Mouse (Mus musculus): ENCODE results near the gene Mrps17.
A peak's percentile ranks its signal among the peaks of the same experiment; 100 is the strongest.
"Not testable (repeated sequence)": the region's sequence is repeated elsewhere in the genome, so short reads cannot be mapped to it uniquely, and the experiment has no call there.

Mrps17 gene

DNA sequence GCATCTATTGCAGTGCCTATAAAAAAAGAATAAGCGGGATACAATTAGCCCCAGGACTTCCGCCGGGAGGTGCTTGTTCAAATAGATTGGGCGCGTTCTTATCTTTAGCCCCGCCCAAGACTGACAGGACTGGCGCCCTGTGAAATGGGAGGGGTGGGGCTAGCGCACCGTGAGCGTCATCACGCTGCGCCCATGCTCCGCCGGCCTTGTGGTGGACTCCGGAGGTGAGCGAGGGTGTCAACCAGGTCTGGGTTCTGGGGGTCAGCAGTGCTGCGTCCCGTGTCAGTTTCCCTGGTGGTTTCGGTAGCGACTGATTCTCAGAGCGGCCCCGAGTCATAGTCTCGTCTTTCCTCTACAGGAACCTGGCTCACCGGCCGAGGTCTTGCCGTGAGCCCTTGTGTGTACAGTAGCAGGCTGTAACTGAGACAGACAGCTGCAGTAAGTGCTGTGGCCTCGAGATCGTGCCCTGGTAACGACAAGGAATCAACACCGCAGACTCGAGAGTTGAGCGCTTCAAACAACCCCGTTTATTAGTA, at the start of gene Mrps17:
Mrps17 (plus strand) TSS at position 172 of the 536 bp plus-strand sequence.
- peak; percentile 94 for DNase-seq (ENCODE audit: low spot score)

DNA sequence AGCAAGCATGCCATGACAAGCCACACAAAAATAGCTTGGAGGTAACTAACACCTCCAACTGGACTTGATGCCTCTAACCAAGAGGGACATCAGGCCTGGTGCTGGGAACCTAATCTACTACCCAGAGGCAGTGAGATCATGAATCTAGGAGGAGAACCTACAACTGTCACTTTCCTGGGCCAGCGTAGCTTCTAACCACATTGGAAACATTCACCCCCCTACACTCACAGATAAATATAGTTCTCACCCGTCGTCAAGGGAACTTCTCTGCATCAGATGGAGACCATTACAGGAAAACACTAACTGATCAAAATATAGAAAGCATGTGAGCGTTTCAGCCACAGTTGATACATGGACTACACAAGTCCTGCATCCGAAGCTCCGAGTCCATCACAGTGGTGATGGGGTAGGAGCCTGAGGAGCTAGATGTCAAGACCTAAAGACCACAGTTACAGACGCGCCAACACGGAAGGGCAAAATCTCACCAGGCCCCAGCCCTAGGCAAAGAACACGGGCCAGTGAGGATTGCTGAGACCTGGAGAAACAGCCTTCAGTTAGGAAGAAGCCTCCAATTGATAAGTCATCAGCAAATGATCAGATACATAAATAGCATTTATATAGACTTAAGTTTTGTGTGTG, 48.9 kb upstream of the Mrps17 start:
- DNase-seq (ENCODE audit: low spot score): no peak

DNA sequence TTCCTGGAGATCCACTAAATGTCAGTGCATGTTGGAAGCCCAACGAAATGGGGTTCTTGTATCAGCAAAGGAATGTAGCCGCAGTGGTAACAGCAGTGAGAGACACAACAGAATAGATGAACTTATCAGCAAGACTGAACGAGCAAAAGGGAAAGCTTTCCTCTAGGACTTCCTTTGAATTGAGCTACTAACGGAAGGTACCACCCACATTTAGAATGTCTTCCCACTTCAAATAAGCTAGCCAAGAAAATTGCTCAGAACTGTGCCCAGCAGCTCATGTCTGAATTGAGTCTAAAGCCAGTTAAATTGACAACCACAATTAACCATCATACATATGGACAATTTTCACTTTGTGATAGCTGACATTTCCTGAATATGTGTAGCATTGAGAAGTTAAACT, 47.4 kb upstream of the Mrps17 start:
- DNase-seq (ENCODE audit: low spot score): no peak

DNA sequence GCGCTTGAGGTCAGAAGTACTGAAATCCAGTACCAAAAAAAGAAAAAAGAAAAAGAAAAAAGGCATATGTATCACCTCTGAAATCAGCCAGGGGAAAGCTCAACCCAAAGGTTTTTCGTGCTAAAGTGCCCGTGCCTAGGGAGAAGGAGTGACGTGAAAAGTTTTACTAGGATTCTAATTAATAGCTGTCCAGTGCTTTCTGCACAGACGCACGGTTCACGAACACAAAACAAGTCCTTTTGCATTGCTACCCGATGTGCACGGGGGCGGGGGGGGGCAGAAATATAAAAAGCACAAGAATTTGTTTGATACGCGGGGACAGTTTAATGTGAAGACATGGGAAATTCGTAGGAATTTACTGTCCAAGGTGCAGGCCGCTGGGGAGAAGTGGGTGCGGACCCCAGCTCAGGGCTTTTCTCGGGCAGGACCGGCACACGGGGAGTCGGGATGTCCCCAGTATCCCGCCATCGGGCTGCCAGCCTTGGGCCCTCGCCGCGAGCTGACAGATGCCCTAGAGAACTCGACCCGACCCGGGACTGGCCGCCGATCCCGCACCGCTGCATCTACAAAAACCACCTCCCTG, 45.8 kb upstream of the Mrps17 start:
- no peak for DNase-seq (ENCODE audit: low spot score)

DNA sequence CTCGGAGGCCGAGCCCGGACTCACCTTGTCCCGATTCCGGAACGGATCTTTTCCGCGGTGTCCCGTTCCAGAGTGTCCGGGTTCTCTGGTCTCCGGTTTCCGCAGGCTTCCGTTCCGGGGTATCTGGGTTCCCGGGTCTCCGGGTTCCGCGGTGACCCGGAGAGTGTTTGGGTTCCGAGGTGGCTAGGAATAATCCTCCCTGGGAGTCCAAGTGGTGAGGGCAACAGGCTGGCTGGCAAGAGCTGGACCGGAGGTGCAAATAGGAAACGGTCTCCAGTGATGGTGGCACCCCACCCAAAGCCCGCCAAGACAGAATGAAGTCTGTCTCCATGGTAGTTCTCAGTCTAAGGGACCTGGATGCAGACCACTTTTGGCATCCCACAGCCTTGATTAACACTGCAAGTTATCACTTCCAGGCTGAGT, 45.2 kb upstream of the Mrps17 start, which contains the start of gene Zfp11:
Zfp11 (minus strand) TSS at position 64 of the 423 bp plus-strand sequence.
- peak; percentile 75 for DNase-seq (ENCODE audit: low spot score)

DNA sequence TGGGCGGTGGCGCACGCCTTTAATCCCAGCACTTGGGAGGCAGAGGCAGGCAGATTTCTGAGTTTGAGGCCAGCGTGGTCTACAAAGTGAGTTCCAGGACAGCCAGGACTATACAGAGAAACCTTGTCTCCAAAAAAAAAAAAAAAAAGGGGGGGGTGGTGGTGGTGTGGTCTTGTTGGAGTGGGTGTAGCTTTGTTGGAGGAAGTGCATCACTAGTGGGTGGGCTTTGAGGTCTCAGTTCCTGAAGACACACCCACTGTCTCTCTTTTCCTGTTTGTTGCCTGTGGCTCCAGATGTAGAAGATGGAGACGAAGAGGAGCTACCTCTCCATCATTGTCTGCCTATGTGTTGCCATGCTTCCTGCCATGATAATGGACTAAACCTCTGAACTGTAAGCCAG, 30.2 kb upstream of the Mrps17 start:
- not testable (repeated sequence) for DNase-seq (ENCODE audit: low spot score)

DNA sequence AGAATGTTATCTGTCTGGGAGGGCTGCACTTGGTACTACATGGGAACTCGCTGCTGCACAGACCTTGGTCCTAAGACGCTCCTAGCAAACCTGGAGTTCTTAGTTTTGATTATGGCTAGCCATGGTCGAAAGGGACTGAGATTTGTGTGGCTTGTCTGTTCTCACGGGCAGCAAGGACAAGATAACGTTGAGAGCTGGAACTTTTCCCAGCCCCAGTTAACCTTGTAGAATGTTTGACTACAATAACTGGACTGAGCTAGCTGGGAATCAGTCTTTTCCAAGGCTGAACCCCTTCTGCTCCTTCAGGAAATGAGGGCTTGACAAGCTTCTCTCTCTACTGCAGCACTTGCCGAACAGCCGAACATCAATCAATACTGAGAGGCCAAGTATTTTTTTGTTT, 27.7 kb upstream of the Mrps17 start:
- DNase-seq (ENCODE audit: low spot score): no peak

DNA sequence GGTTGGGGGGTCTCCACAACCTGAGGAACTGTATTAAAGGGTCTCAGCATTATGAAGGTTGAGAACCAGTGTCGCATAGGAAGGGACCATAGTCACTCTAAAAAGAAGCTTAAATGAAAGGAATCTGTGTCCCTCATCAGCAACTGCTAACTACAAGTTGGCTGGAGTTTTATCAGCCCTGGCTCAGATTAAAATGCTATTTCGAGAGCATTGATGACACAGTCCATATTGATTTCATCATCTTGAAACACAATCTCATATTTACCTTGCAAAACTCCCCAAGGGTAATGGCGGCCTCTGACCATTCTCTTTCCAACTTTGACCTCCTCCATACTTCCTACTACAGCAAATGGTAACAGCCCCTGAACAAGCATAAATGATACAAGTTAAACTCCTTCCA, 24.8 kb upstream of the Mrps17 start:
- no peak for DNase-seq (ENCODE audit: low spot score)

DNA sequence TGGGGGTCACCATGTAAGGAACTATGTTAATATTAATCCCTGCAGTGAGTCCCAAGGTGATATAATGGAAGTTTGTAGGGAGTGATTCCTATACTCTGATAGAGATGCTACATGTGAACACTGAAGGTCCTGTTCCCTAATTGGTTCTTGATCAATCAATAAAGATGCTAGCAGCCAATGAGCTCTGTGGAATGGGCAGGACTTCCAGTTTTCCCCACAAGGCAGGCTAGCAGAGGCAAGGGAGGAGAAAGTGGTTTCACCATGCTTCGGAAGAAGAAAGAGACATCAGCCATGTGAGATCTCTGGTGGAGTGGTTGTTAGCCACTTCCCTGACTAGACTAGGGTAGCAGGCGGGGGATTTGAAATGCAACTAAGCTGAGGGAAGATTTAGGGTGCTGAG, 14.8 kb upstream of the Mrps17 start:
- DNase-seq (ENCODE audit: low spot score): no peak

DNA sequence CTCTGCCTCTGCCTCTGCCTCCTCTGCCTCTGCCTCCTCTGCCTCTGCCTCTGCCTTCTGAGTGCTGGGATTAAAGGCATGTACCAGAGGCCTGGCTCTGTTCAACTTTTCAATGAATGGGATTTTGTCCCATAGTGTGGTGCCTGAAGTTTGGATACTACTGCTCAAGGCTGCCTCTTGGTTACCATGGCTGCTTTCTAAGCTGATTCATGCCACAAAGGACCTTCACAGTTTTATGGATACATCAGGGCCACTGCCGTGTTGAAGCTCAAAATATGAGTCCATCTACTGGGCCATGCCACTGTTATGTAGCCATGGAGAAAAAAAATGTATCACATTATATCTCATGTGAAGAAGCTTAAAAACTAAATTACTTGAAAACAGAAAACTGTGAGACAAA, 13.6 kb upstream of the Mrps17 start:
- DNase-seq (ENCODE audit: low spot score): no peak

DNA sequence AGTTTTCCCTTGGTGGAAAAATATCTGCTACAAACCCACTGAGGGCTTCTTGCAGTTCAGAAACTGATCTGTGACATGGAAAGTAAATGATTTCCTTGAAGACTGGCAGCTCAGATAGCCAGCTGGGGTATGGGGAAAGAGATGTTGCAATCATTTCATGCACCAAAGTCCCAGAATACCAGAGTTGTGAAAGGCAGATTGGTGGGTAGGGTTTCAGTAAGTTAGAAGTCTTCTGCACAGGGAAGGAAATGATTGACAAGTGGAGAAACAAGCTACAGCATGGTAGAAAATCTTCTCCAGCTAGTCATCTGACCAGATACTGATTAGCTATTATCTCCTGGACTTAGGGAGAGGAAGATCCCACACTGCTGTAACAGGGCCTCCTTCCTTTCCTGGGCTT, 11.9 kb upstream of the Mrps17 start:
- DNase-seq (ENCODE audit: low spot score): no peak

DNA sequence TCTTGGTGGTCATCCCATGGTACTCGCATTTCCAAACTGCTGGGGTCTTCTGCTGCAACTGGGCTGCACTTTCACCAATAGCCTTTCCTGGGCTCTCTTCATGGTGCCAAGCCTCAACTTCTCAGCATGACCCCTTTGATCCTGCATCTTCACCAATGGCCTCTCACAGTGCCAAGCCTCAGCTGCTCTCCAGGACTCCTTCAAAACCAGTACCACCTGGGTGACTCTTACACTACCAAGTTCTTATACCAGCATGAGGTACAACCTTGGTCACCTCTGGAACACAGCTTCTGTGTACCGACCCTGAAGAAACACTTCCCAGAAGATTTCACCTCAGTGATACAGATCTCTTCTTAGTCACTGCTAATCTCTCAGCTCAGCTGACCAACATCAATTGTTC, 6.9 kb upstream of the Mrps17 start, which contains the start of gene Sept14:
Sept14 (minus strand) TSS at position 101 of the 400 bp plus-strand sequence.
- no peak for DNase-seq (ENCODE audit: low spot score)

DNA sequence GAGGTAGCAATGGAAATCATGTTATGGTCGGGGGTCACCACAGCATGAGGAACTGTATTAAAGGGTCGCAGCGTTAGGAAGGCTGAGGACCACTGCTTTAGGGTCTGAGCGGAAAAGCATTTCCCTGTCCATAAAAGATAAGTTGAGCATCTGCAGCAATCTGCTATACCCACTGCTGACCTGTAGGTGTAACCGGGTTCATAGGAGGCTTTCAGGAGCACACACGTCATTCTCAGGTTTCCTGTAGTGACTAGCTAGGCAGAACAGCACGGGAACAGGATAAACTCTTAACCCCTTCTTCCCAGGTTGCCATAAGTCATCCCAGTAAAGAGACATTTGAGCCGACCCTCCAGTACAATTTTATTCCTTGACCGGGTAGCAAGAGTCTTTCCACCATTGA, 1.7 kb downstream of the Mrps17 start:
- DNase-seq (ENCODE audit: low spot score): no peak

DNA sequence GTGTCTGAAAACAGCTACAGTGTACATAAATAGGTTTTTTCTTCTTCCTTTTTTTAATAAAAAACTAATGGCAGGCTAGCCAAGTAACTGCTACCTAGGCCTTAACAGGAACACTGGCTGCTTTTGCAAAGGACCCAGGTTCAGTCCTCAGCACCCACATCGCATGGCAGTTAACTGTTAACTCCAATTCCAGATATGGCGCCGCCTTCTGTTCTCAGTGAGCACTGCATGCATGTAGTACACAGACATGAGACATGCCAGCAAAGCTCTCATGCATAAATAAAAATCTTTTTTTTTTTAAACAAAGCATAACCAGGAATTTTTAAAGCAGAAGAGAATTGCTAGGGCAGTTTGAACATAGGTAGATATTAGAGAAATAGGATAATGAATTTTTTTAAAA, 4.9 kb downstream of the Mrps17 start:
- no peak for DNase-seq (ENCODE audit: low spot score)

DNA sequence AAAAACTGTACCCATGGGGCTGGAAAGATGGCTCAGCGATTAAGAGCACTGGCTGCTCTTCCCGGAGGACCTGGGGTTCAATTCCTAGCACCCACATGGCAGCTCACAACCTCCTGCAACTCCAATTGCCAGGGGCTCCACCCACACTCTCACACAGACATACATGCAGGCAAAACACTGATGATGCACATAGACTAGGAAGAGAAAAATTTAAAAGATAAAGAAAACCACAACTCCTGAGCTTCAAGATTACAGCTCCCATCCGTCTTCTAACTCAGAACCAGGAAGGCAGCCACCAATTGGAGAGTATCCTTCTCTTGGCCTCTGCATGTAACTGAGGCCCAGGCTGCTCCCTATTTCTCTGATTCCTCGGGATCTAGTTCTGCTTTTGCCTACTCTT, 9.0 kb downstream of the Mrps17 start:
- peak; percentile 57 for DNase-seq (ENCODE audit: low spot score)

DNA sequence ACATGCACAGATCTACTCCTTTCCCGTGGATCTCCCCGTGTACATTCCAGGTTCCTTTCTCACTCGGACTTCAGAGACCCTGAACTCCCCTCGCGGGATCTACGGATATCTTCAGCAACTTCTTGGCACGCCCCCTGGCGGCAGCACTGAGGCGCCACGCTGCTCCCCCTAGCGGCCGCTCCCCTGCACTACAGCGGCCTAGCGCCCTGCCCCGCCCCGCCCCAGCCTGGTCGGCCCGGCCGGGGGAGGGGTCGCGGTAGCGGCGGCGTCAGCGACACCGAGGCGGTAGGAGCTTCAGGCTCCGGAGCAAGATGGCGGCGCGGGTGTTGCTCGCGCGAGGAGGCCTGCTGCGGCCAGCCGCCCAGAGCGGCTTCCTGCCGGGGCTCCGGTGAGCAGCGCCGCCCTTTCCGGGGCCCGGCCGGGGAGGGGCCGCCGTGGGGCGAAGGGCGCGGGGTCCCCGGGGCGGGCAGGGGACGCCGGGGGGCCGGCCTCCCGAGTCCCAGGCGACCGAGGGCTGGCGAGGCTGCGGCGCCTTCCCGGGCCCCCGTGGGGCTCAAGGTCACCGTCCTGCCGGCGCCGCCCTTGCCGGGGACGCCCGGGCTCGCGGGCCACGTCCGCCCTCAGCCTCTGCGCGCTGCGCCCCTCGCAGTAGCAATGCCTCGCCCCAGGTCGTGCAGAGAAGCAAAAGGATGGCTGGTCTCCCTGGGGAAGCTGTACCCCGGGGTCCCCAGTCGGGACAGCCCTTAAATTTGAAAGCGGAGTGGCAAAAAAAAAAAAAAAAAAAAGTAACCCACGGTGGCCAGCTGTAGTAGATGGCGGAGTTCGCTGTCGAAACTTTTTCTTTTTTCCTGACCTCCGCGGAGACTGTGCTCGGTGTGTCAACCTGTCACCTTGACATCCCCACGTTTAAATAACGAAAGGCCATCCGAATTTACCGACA, 9.8 kb downstream of the Mrps17 start, which contains the start of gene Nipsnap2:
Nipsnap2 (plus strand) TSS at position 230 of the 940 bp plus-strand sequence.
- peak; percentile 82 for DNase-seq (ENCODE audit: low spot score)

DNA sequence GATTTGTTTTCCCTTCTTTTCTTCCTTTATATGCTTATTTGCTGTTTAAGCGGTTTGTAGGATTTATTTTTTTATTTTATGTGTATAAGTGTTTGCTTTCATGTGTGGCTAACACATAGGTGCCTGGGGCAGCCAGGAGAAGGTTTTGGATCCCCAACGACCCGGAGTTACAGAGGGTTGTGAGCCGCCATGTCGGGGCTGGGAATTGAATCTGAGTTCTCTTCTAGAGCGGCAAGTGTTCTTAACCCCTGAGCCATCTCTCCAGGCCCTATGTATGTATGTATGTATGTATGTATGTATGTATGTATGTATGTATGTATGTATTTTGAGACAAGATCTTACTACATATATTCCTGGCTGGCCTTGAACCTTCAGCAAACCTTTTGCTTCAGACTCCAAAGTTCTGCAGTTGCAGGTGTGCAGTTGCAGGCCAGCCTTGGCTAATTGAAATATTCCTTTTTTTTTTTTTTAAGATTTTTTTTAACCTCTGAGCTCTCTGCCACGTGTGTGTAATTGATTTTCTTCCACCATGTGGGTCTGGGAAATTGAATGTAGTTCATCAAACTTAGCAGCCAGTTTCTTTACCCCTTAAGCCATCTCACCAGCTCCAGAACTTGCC, 10.6 kb downstream of the Mrps17 start:
- no peak for DNase-seq (ENCODE audit: low spot score)

DNA sequence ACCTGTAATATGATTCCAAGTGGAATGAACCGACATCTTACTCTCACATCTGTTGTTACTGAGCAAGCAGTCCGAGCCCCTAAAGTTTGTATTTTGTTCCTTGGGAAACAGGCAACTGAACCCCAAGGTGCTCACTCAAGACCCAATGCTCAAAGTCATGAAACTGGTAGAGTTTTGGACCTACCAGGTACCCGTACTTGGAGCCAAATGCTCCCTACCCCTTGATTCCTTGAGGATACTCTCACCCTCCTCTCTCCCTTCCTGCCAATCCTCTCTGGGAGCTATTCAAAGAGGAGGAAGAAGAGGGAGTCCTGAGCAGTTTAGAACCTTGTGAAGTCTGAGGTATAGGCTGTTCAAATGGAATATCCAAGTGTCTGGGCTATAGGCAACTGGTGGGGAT, 11.5 kb downstream of the Mrps17 start:
- no peak for DNase-seq (ENCODE audit: low spot score)

DNA sequence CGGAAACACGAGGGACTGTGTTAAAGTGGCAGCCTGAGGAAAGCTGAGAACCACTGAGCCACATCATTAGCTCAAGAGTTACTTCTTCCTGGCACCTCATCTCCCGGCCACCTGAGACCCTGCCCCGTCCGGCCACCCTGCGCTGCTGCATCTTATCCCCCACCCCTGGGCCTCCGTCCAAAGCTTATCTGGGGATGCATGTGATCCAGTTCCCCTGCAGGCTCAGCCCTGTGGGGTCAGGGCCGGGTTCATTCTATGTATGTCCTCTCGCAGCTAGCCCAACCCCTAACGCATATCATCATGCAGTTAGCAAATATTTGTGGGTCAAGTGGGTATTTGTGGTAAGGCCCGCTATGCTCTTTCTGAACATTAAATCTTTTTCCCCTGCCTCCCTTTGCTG, 14.0 kb downstream of the Mrps17 start:
- DNase-seq (ENCODE audit: low spot score): no peak

DNA sequence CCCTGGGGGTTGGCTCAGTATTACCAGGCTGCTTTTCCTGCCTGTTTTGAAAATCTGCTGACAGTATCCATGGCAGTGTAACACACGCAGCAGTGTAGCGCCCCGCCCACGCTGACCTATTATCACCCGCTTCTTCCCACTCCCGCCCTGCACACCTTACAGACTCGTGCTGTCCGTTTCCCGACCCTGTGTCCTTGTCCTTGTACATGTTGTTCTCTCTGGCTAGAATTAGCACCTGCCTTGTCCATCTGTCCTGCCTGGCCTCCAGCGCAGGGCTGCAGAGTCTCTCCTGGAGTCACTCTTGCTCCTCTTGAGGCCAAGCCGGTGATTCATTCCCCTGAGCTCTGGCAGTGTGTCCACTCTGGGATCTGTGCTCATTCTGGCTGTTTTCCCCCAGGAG, 15.0 kb downstream of the Mrps17 start:
- DNase-seq (ENCODE audit: low spot score): no peak

DNA sequence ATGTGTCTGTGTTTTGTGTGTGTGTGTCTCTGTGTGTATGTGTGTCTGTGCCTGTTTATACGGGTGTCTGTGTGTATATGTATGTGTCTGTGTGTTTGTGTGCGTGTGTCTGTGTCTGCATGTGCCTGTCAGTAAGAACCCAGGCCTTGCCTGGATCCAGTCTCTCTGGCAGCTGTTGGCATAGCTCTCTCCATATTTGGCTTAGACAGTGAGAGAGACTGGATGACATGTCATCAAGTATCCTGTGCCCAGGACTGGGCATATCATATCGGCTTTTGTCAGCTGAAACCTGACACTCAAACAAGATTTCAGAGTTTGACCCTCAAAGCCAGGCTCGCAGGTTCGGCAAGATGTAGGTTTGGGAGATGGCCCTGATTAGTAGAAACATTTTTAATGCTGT, 15.7 kb downstream of the Mrps17 start:
- no peak for DNase-seq (ENCODE audit: low spot score)

DNA sequence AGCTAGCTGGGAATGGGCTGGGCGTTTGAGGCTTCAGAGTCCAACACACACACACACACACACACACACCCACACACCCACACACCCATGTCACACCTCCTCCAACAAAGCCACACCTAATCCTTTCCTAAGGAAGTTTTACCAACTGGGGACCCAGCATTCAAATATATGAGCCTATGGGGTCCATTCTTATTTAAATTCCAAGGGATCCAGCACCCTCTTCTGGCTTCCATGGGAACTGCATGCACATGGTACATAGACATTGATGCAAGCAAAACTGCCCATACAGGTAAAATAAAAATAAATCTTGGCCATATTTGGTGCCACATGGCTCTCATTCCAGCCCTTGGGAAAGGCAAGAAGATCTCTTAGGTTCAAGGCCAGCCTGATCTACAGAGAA, 25.7 kb downstream of the Mrps17 start:
- DNase-seq (ENCODE audit: low spot score): no peak
